Mouse (Mus musculus): ENCODE results near the gene Rpl15. TPM values are rescaled to one million over a fixed set of nuclear protein-coding genes. Genes with fewer than 3 reads are reported as not detected.
"Not testable (repeated sequence)": the region's sequence is repeated elsewhere in the genome, so short reads cannot be mapped to it uniquely, and the experiment has no call there.

The Rpl15 gene
- polyA plus RNA-seq, 1 experiment from 2014 or later, result 415 TPM

- 93% methylated on average over 11 of the region's 11 CpGs for WGBS
- not testable (repeated sequence) for H3K9me3 ChIP-seq (ENCODE audit: control insufficient read depth, low read length); H3K9ac ChIP-seq (ENCODE audit: low read depth, low read length); DNase-seq (ENCODE audit: low spot score); H3K27me3 ChIP-seq (ENCODE audit: control insufficient read depth, insufficient read depth, low read length); H3K27ac ChIP-seq (ENCODE audit: low read depth, low read length); ATAC-seq (ENCODE audit: low FRiP score); H3K4me2 ChIP-seq (replicated peaks; ENCODE audit: low read depth, low read length); H3K36me3 ChIP-seq (ENCODE audit: control insufficient read depth, insufficient read depth, low read length); H3K4me1 ChIP-seq (replicated peaks; ENCODE audit: control insufficient read depth, insufficient read depth, low read length); H3K4me3 ChIP-seq (ENCODE audit: low read depth, low read length)
These were observed 45.8 kb downstream of the Rpl15 start for GRCm38 (mm10) chr14:18225431-18225830.

GRCm38 (mm10) chr14:18221977-18222376 lies 49.2 kb downstream of the Rpl15 start:
- H3K27me3 ChIP-seq (ENCODE audit: control insufficient read depth, insufficient read depth, low read length), result no peaks in the 10 kb centered on the region
- no peak overlapping the region for H3K4me2 ChIP-seq (replicated peaks; ENCODE audit: low read depth, low read length)
- no peaks in the 10 kb centered on the region for H3K4me1 ChIP-seq (replicated peaks; ENCODE audit: control insufficient read depth, insufficient read depth, low read length)
- ATAC-seq (ENCODE audit: low FRiP score), result no peak
- DNase-seq (ENCODE audit: low spot score), result no peak
- no peaks in the 10 kb centered on the region for H3K36me3 ChIP-seq (ENCODE audit: control insufficient read depth, insufficient read depth, low read length)
- H3K4me3 ChIP-seq (ENCODE audit: low read depth, low read length), result no peak overlapping the region
- H3K9ac ChIP-seq (ENCODE audit: low read depth, low read length), result no peak overlapping the region
- 93% methylated on average over 6 of the region's 6 CpGs for WGBS
- H3K27ac ChIP-seq (ENCODE audit: low read depth, low read length), result no peak overlapping the region
- H3K9me3 ChIP-seq (ENCODE audit: control insufficient read depth, low read length), result no peaks in the 10 kb centered on the region

Other genes with a start within 250 kb of the Rpl15 start
- 4.3 and 4.8 TPM in 2 replicates for gene Nr1d2, start 32.3 kb downstream of the Rpl15 start, polyA plus RNA-seq (2014; fragmentation: Nextera tagmentation; extraction: Ambion mirVana)
- gene Nkiras1, start 255 bp downstream of the Rpl15 start, polyA plus RNA-seq (2014; fragmentation: Nextera tagmentation; extraction: Ambion mirVana), result 17.0 and 20.2 TPM in 2 replicates
- gene Ube2e1, start 60.5 kb upstream of the Rpl15 start, polyA plus RNA-seq (2014; fragmentation: Nextera tagmentation; extraction: Ambion mirVana), result 67.4 and 81.9 TPM in 2 replicates